Mouse (Mus musculus): Measurements from ENCODE around the gene Lbp.

DNA sequence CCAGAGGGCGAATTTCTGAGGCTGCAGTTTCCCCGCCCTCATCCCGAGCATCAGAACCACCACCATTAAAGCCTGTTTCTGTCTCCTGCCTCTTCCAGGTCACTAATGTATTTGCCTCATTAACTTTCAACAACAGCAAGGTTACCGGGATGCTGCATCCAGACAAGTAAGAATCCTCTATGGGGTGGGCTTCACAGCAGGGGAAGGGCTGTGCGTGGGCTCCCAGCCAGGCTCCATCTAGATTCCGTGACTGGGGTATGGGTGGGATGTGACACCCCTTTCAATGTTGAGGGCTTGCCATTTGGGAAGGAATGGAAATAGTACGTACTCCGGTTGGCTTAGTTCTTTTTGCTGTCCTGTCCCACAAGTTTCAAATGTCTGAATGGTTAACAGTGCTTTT lies 19.3 kb downstream of the Lbp start:
- TF ChIP-seq CTCF (IDR thresholded peaks at IDR 0.05; ENCODE audit: low read depth) (no peak), EP300 (IDR thresholded peaks at IDR 0.05; ENCODE audit: low read depth) (no peak)
